Mouse (Mus musculus) lung, adult 18-20 months (tissue): ENCODE data around the gene Enpp1.
A peak's percentile ranks its signal among the peaks of the same experiment; 100 is the strongest.
"Not testable (repeated sequence)": the region's sequence is repeated elsewhere in the genome, so short reads cannot be mapped to it uniquely, and the experiment has no call there.

ENCODE experiments used
- DNase-seq, 2 experiments: peaks; one replicate each; pipeline ENCODE4 v3.0.0; 2022; ENCODE audit warnings: mixed read lengths in 2 of 2

The Enpp1 gene

GRCm38 (mm10) chr10:24635884-24636283 is 76.1 kb downstream of the Enpp1 start:
- peak; percentile 33 to 39 for DNase-seq

GRCm38 (mm10) chr10:24635331-24635815 is 76.6 kb downstream of the Enpp1 start:
- peak; percentile 48 for DNase-seq

GRCm38 (mm10) chr10:24634288-24634687 is 77.7 kb downstream of the Enpp1 start:
- DNase-seq = peak; percentile 35 to 51

- DNase-seq = no peak
Observed at GRCm38 (mm10) chr10:24631122-24631521, 80.8 kb downstream of the Enpp1 start.

- peak; percentile 40 to 59 for DNase-seq
Observed at GRCm38 (mm10) chr10:24630469-24631081, 81.4 kb downstream of the Enpp1 start.

- DNase-seq = peak in 1 of 2 experiments; percentile 31
Observed at GRCm38 (mm10) chr10:24629086-24629720, 82.8 kb downstream of the Enpp1 start.

- DNase-seq = no peak
Observed at GRCm38 (mm10) chr10:24628466-24628865, 83.5 kb downstream of the Enpp1 start.

GRCm38 (mm10) chr10:24627262-24627661 is 84.7 kb downstream of the Enpp1 start:
- no peak for DNase-seq

- peak; percentile 75 to 82 for DNase-seq
Observed at GRCm38 (mm10) chr10:24625060-24625701, 86.8 kb downstream of the Enpp1 start.

GRCm38 (mm10) chr10:24622586-24622985 is 89.4 kb downstream of the Enpp1 start:
- DNase-seq = peak; percentile 69 to 81

- peak; percentile 44 to 50 for DNase-seq
Observed at GRCm38 (mm10) chr10:24621572-24621971, 90.4 kb downstream of the Enpp1 start.

- not testable (repeated sequence) for DNase-seq
Observed at GRCm38 (mm10) chr10:24616572-24616971, 95.4 kb downstream of the Enpp1 start.

- no peak for DNase-seq
Observed at GRCm38 (mm10) chr10:24615799-24616198, 96.2 kb downstream of the Enpp1 start.

GRCm38 (mm10) chr10:24614726-24615125 is 97.2 kb downstream of the Enpp1 start:
- no peak for DNase-seq

- DNase-seq = peak in 1 of 2 experiments; percentile 13
Observed at GRCm38 (mm10) chr10:24609766-24610165, 102.2 kb downstream of the Enpp1 start.

GRCm38 (mm10) chr10:24609146-24609545 is 102.8 kb downstream of the Enpp1 start:
- no peak for DNase-seq

GRCm38 (mm10) chr10:24603727-24604126 is 108.2 kb downstream of the Enpp1 start:
- DNase-seq = no peak

GRCm38 (mm10) chr10:24603035-24603434 is 108.9 kb downstream of the Enpp1 start:
- no peak for DNase-seq

- no peak for DNase-seq
Observed at GRCm38 (mm10) chr10:24599802-24600201, 112.2 kb downstream of the Enpp1 start.

GRCm38 (mm10) chr10:24598693-24599092 is 113.3 kb downstream of the Enpp1 start:
- no peak for DNase-seq

- DNase-seq = no peak
Observed at GRCm38 (mm10) chr10:24597789-24598188, 114.2 kb downstream of the Enpp1 start.

- peak; percentile 8 to 54 for DNase-seq
Observed at GRCm38 (mm10) chr10:24596869-24597339, 115.1 kb downstream of the Enpp1 start.

- DNase-seq = peak; percentile 50 to 69
Observed at GRCm38 (mm10) chr10:24596003-24596868, 115.7 kb downstream of the Enpp1 start.
